ENCODE assay signal across 12 mouse cellular contexts in the genomic region with DNA sequence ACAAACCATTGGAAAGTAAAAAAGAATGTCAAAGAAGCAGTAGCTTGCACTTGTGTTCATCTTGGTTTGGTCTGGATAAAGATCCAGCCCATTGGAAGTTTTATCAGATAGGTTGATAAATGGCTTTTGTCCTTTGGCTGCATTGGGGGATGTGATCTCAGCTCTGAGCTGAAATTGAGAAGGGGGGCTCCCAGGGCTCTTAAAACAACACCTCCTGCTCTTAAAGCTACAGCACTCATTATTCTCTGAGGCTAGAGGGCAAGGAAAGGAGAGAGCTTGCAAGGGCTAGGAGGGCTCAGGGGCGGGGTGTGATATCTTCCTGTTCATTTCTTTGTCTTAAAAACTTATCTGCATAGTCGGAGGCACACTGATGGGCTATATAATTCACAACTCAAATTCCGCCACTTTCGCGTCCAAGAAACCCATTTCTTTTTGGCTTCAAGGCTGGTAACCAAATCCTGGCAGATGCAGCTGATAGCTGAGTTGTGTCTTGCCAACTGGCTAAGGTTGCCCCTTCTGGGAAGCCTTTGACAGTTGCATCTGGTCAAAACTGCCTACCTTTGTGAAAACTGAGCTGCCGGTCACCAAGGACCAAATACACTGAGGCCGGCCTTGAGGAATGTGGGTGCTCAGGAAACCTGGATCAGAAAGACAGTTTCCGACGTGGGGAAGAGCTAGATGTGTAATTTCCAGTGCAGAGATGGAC. TPM values are rescaled to one million over a fixed set of nuclear protein-coding genes. Genes with fewer than 3 reads are reported as not detected.
DNase-seq lines count a peak whose midpoint lies in the region; ATAC-seq and TF ChIP-seq lines count a peak whose summit lies in the region.
"Had no signal": no experiment of that assay in that cellular context is flagged by ENCODE, and none has a peak within 500 bp of the region (broad histone marks: within the 10 kb centered on the region; RNA-seq: fewer than 3 reads in every experiment).

No protein-coding gene starts in this region.

- H3ac ChIP-seq in myocyte (ENCODE audit: control insufficient read depth, insufficient read length): no peak overlapping the region

- H3K27ac ChIP-seq in kidney, postnatal 0 days: no peak overlapping the region
- H3K27ac ChIP-seq in embryonic facial prominence, embryonic 14.5 days (replicated peaks; ENCODE audit: low read depth, low read length): peak overlapping the region; percentile 94
- H3K27ac ChIP-seq in hindbrain, embryonic 15.5 days (replicated peaks): peak overlapping the region; percentile 86

- no peak for TF ChIP-seq POLR2A in myocyte (IDR thresholded peaks at IDR 0.05; ENCODE audit: insufficient read length, low read depth)

- peaks cover 27% of the 10 kb centered on the region for H3K4me1 ChIP-seq in kidney, postnatal 0 days (replicated peaks; ENCODE audit: insufficient read depth, low read length)
- H3K4me1 ChIP-seq in embryonic facial prominence, embryonic 14.5 days (ENCODE audit: control insufficient read depth, insufficient read depth, low read length): peaks cover 56% of the 10 kb centered on the region
- peaks cover 74% of the 10 kb centered on the region for H3K4me1 ChIP-seq in hindbrain, embryonic 15.5 days (replicated peaks)

- peak overlapping the region; percentile 83 for H3K4me2 ChIP-seq in kidney, postnatal 0 days (ENCODE audit: low read length)
- H3K4me2 ChIP-seq in embryonic facial prominence, embryonic 14.5 days (ENCODE audit: low read depth, low read length): peak overlapping the region; percentile 65
- H3K4me2 ChIP-seq in hindbrain, embryonic 15.5 days: peak overlapping the region; percentile 96
- H3K4me2 ChIP-seq in myocyte (ENCODE audit: low read depth): peak overlapping the region; percentile 75

- H3K4me3 ChIP-seq in kidney, postnatal 0 days (replicated peaks; ENCODE audit: low read depth, low read length): peak overlapping the region; percentile 67
- H3K4me3 ChIP-seq in embryonic facial prominence, embryonic 14.5 days (ENCODE audit: low read depth, low read length): peak overlapping the region; percentile 76
- peak overlapping the region; percentile 61 for H3K4me3 ChIP-seq in hindbrain, embryonic 15.5 days
- H3K4me3 ChIP-seq in myocyte: no peak overlapping the region

- no peak overlapping the region for H3K9ac ChIP-seq in kidney, postnatal 0 days (ENCODE audit: low read depth, low read length)
- peak overlapping the region; percentile 85 for H3K9ac ChIP-seq in embryonic facial prominence, embryonic 14.5 days (ENCODE audit: low read depth, low read length)
- H3K9ac ChIP-seq in hindbrain, embryonic 15.5 days: peak overlapping the region; percentile 65

- H3K9me3 ChIP-seq in kidney, postnatal 0 days (replicated peaks; ENCODE audit: low read length): no peaks in the 10 kb centered on the region
- no peaks in the 10 kb centered on the region for H3K9me3 ChIP-seq in embryonic facial prominence, embryonic 14.5 days (ENCODE audit: control insufficient read depth, low read length)
- no peaks in the 10 kb centered on the region for H3K9me3 ChIP-seq in hindbrain, embryonic 15.5 days

- no peak for TF ChIP-seq CTCF in kidney, postnatal 0 days (IDR thresholded peaks at IDR 0.05; ENCODE audit: low read depth)

- H3K27me3 ChIP-seq in kidney, postnatal 0 days (ENCODE audit: insufficient read depth, low read length): no peaks in the 10 kb centered on the region
- H3K27me3 ChIP-seq in embryonic facial prominence, embryonic 14.5 days (replicated peaks; ENCODE audit: control insufficient read depth, insufficient read depth, low read length): no peaks in the 10 kb centered on the region
- H3K27me3 ChIP-seq in hindbrain, embryonic 15.5 days: no peaks in the 10 kb centered on the region
- H3K27me3 ChIP-seq in myocyte (ENCODE audit: control insufficient read depth, insufficient read depth, insufficient read length): no peaks in the 10 kb centered on the region

- ATAC-seq in kidney, postnatal 0 days (replicated peaks; ENCODE audit: low FRiP score, low read depth): no peak
- no peak for ATAC-seq in embryonic facial prominence, embryonic 14.5 days (ENCODE audit: low read depth)
- no peak for ATAC-seq in hindbrain, embryonic 15.5 days (ENCODE audit: low FRiP score, low read depth)
- no peak for ATAC-seq in megakaryocyte-erythroid progenitor cell, adult 5-6 weeks (replicated peaks; ENCODE audit: low FRiP score, low TSS enrichment, poor library complexity, severe bottlenecking)

- H3K36me3 ChIP-seq in kidney, postnatal 0 days (ENCODE audit: insufficient read depth, low read length): no peaks in the 10 kb centered on the region
- peaks cover 5% of the 10 kb centered on the region; the same call in 1 of the 2 replicates for H3K36me3 ChIP-seq in embryonic facial prominence, embryonic 14.5 days (ENCODE audit: control insufficient read depth, insufficient read depth, low read length)
- no peaks in the 10 kb centered on the region for H3K36me3 ChIP-seq in hindbrain, embryonic 15.5 days
- H3K36me3 ChIP-seq in myocyte (ENCODE audit: control insufficient read depth, insufficient read depth): no peaks in the 10 kb centered on the region

- H3K79me2 ChIP-seq in myocyte (ENCODE audit: control insufficient read depth, insufficient read depth): peaks cover 24% of the 10 kb centered on the region

- WGBS in kidney, postnatal 0 days: 27% methylated on average over 9 of the region's 9 CpGs
- WGBS in embryonic facial prominence, embryonic 14.5 days: 19% methylated on average over 9 of the region's 9 CpGs
- 34% methylated on average over 9 of the region's 9 CpGs for WGBS in hindbrain, embryonic 15.5 days

- DNase-seq in kidney, postnatal 0 days (ENCODE audit: low spot score): peak; percentile 69
- no peak for DNase-seq in kidney, adult 9 months
- peak; percentile 47 for DNase-seq in embryonic facial prominence, embryonic 14.5 days (ENCODE audit: low spot score)
- no peak for DNase-seq in thymus, postnatal 14 days
- no peak for DNase-seq in cerebellum, adult 11 months
- DNase-seq: cerebellum, adult 18-20 months; kidney, adult 8-10 months; thymus, adult 18-20 months had no signal

TF ChIP-seq in myocyte, 11 proteins besides CTCF, POLR2A, EP300 and RAD21:
- TF ChIP-seq REST (IDR thresholded peaks at IDR 0.05; ENCODE audit: insufficient read depth, insufficient read length): no peak
- TF ChIP-seq TCF12 (IDR thresholded peaks at IDR 0.05; ENCODE audit: insufficient read depth, poor library complexity, severe bottlenecking): no peak
- TF ChIP-seq USF1 (IDR thresholded peaks at IDR 0.05; ENCODE audit: low read depth): no peak
- no peak for TF ChIP-seq MYOD1 (IDR thresholded peaks at IDR 0.05; ENCODE audit: control insufficient read depth in 1 of 3, insufficient read length in 2 of 3, low read depth in 2 of 3)
- TF ChIP-seq SRF (IDR thresholded peaks at IDR 0.05; ENCODE audit: control insufficient read depth, insufficient read length, low read depth): no peak
- no peak for TF ChIP-seq TCF3 (IDR thresholded peaks at IDR 0.05; ENCODE audit: insufficient read length, low read depth)
- TF ChIP-seq POLR2AphosphoS2 (IDR thresholded peaks at IDR 0.05; ENCODE audit: insufficient read length, low read depth): no peak
- no peak for TF ChIP-seq MAX (IDR thresholded peaks at IDR 0.05; ENCODE audit: low read depth)
- no peak for TF ChIP-seq CEBPB (IDR thresholded peaks at IDR 0.05; ENCODE audit: insufficient read depth, poor library complexity, severe bottlenecking)
- TF ChIP-seq MYOG (IDR thresholded peaks at IDR 0.05; ENCODE audit: control insufficient read depth in 1 of 3, insufficient read depth in 1 of 3, insufficient read length in 2 of 3, low read depth in 2 of 3): no peak
- no peak for TF ChIP-seq E2F4 (IDR thresholded peaks at IDR 0.05; ENCODE audit: insufficient read depth)

RNA-seq across cellular contexts. Expression of gene Rgma, which starts 18.2 kb away (rescaled TPM):
- 6.6 and 6.7 TPM in 2 replicates for polyA plus RNA-seq in kidney, postnatal 0 days (2015; fragmentation: Nextera tagmentation; extraction: Ambion mirVana)
- polyA plus RNA-seq in embryonic facial prominence, embryonic 14.5 days (2014; fragmentation: Nextera tagmentation; extraction: Ambion mirVana): 19.6 and 26.1 TPM in 2 replicates
- 39.5 and 45.1 TPM in 2 replicates for polyA plus RNA-seq in hindbrain, embryonic 15.5 days (2015; fragmentation: Nextera tagmentation; extraction: Ambion mirVana)
- polyA plus RNA-seq in myocyte (2012; fragmentation: generic; extraction: Trizol): 34.0 TPM
- not detected in 2 replicates for total RNA-seq in megakaryocyte-erythroid progenitor cell, adult 5-6 weeks (2014; fragmentation: Nextera tagmentation)
- total RNA-seq in megakaryocyte-erythroid progenitor cell, adult 5-6 weeks (2017): not detected in 2 replicates
- total RNA-seq: MEL had no signal

Comparison
In these comparisons a context has a peak if more than half of its experiments do, and no peak if none do; other contexts are left out.
1. DNase-seq: peak in kidney, postnatal 0 days (single experiment) and embryonic facial prominence, embryonic 14.5 days (single experiment); none in kidney, adult 9 months (single experiment), thymus, postnatal 14 days (single experiment) and cerebellum, adult 11 months (single experiment).
2. Peak in every context shown above with its lines, with median percentiles within 50 percentile points of each other: H3K4me2 ChIP-seq.